Mouse (Mus musculus) MEL (cell line): ENCODE measurements around the gene Cacfd1.

Source experiments
- CTCF ChIP-seq, 3 experiments: IDR thresholded peaks in 2 of 3; conservative IDR thresholded peaks in 1 of 3; 2 replicates each; pipeline ENCODE4 v1.5.1; 2011 to 2012; ENCODE audit warnings: low read length in 3 of 3, low read depth in 2 of 3, mild to moderate bottlenecking in 2 of 3, improper control_type of control experiment in 1 of 3, inconsistent platforms in 1 of 3, mixed read lengths in 1 of 3, moderate library complexity in 1 of 3; ENCODE audit not compliant: control insufficient read depth in 1 of 3, insufficient read depth in 1 of 3, poor library complexity in 1 of 3, severe bottlenecking in 1 of 3
- GATA1 ChIP-seq: IDR thresholded peaks from 2 replicates; pipeline ENCODE4 v1.6.1; 2011; ENCODE audit warnings: low read depth, low read length, improper control_type of control experiment
- MXI1 ChIP-seq: IDR thresholded peaks from 2 replicates; pipeline ENCODE4 v1.6.1; 2011; ENCODE audit warnings: mild to moderate bottlenecking, low read depth, low read length, improper control_type of control experiment
- POLR2AphosphoS5 ChIP-seq: IDR thresholded peaks from 2 replicates; pipeline ENCODE4 v1.6.1; 2012; ENCODE audit warnings: low read depth, borderline replicate concordance, mild to moderate bottlenecking, inconsistent platforms, low read length, moderate library complexity, mixed read lengths
- TAL1 ChIP-seq: IDR thresholded peaks from 2 replicates; pipeline ENCODE4 v1.6.1; 2012; ENCODE audit warnings: mild to moderate bottlenecking, inconsistent platforms, low read length, moderate library complexity, mixed read lengths
- USF1 ChIP-seq: IDR thresholded peaks from 2 replicates; pipeline ENCODE4 v1.6.1; 2014; ENCODE audit warnings: low read depth, mild to moderate bottlenecking, inconsistent platforms, low read length, improper control_type of control experiment, moderate library complexity
- USF2 ChIP-seq, 2 experiments: IDR thresholded peaks; 2 replicates each; pipeline ENCODE4 v1.6.1; 2011 to 2012; ENCODE audit warnings: improper control_type of control experiment in 2 of 2, low read length in 2 of 2, borderline replicate concordance in 1 of 2, inconsistent platforms in 1 of 2, low read depth in 1 of 2, mild to moderate bottlenecking in 1 of 2; ENCODE audit not compliant: insufficient read depth in 1 of 2
- ZNF384 ChIP-seq: IDR thresholded peaks from 2 replicates; pipeline ENCODE4 v1.6.1; 2012; ENCODE audit warnings: low read depth, mild to moderate bottlenecking, inconsistent platforms, low read length, improper control_type of control experiment

DNA sequence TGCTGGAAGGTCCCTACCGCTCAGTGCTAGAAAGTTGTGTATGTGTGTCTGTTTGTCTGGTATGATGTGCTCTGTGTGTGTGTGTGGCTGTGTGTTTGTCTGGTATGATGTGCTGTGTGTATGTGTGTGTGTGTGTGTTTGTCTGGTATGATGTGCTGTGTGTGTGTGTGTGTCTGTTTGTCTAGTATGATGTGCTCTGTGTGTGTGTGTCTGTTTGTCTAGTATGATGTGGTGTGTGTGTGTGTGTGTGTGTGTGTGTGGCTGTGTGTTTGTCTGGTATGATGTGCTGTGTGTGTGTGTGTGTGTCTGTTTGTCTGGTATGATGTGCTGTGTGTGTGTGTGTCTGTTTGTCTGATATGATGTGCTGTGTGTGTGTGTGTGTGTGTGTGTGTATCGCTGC, 9.8 kb downstream of the Cacfd1 start:
- TF ChIP-seq POLR2AphosphoS5, result peak; percentile 62; the same call in 1 of the 2 replicates
- TF ChIP-seq TAL1, result no peak
- TF ChIP-seq MXI1, result no peak
- TF ChIP-seq USF2 (IDR thresholded peaks at IDR 0.05; ENCODE audit: borderline replicate concordance in 1 of 2, insufficient read depth in 1 of 2, low read depth in 1 of 2, low read length in 2 of 2), result no peak
- TF ChIP-seq CTCF (IDR thresholded peaks at IDR 0.05 in 2 of 3, conservative IDR thresholded peaks at IDR 0.05 in 1 of 3; ENCODE audit: control insufficient read depth in 1 of 3, insufficient read depth in 1 of 3, low read depth in 2 of 3, low read length in 3 of 3, poor library complexity in 1 of 3, severe bottlenecking in 1 of 3), result no peak
- no peak for TF ChIP-seq GATA1
- no peak for TF ChIP-seq USF1
- TF ChIP-seq ZNF384, result no peak
